Mouse (Mus musculus): ENCODE results near the gene Ace. TPM values are rescaled to one million over a fixed set of nuclear protein-coding genes. Genes with fewer than 3 reads are reported as not detected.

Gene Ace
- 0.15 to 0.25 TPM (median 0.18 TPM) in 3 of 4 replicates, not detected in the other for total RNA-seq (2023)

DNA sequence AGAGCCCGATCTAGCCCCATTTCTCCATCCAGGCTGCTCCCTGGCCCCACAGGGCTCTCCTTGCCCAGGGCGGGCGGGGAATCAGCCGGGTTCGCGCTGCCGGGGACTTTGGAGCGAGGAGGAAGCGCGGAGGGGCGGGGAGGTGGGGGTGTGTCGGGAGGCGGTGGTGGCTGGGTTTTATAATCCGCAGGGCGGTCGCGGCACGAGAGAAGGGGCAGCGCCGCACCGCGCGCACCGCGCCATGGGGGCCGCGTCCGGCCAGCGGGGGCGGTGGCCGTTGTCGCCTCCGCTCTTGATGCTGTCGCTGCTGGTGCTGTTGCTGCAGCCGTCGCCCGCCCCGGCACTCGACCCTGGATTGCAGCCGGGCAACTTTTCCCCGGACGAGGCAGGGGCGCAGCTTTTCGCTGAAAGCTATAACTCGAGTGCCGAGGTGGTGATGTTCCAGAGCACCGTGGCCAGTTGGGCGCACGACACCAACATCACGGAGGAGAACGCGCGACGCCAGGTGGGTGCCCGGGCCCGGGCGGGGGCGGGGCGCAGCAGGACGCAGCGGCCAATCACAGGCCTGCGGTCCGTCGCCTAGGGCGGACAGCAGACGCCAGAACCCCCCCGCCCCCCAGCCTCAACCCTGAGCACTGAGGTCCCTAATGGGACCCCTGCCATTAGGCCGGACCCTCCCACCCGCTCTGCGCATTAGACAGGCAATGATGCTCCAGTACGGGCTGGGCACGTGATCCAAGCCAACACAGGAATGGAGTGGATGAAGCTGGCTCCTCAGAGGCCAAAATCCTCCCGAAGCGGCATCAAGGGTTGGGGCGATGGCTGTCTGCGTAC is at the start of gene Ace:
Gene Ace (plus strand): TSS at position 205 of the 834 bp plus-strand sequence.

DNA sequence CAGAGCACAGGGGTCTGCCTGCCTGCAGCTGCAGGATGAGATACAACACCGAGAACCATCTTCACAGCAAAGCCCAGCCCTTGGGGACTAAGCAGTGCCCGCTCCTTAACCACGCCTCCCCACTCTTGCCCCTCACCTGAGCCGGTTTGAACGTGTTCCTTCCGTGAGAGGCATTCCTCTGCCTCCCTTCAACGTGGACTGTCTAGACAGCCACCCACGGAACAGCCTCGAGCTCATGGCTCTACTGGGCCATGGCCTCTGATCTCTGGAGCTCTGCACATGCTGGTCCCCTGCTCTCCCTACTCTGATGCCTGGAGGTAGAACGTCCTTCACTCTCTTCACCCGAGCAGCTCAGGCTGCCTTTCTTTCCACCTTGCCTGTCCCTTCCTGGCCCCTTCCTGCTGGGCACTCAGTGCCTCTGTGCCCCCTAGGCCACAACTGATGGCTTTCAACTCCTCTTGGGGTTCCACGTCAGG is 14.8 kb upstream of the Ace start, which contains the start of gene Cyb561:
Gene Cyb561 (minus strand): TSS at position 426 of the 476 bp plus-strand sequence.

DNA sequence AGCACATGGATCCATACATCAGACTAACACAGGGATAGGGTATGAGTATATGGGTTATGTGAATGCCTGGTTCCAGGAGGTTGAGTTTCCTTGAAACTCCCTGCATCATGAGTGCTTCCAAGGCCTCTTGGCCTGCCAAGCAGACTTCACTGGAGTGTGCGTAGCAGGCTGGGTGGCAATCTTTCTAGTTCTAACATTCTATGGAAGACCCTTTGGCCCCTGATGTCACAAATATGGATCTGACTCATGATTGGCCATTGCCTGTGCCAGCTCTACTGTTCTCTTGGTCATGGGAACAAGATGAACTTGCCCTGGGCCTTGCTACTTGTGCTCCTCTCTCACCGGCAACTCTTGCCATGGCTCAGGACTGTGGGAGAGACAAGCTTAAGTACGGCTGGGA is 26.6 kb downstream of the Ace start, which contains the start of gene Ace3:
Gene Ace3 (plus strand): TSS at position 301 of the 400 bp plus-strand sequence.

DNA sequence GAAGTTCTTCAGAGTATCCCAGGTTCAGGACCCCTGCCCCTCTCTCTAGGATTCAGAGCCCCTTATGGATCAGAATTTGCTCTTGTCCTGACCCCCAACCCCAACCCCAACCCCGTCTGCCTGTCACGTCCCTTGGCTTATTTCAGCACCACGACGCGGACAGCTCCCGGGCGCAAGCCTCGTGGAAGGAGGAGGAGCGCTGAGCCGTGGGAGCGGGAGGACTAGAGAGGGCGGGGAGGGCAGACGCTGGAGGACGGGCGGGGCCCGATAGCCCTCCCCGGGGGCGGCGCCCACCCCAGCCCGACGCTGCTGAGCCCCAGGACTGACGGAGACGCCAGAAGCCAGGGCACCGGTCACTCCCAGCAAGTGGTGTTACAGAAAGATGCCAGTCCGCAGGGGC is 40.1 kb downstream of the Ace start, which contains the start of gene Kcnh6:
Gene Kcnh6 (plus strand): TSS at position 304 of the 400 bp plus-strand sequence.

DNA sequence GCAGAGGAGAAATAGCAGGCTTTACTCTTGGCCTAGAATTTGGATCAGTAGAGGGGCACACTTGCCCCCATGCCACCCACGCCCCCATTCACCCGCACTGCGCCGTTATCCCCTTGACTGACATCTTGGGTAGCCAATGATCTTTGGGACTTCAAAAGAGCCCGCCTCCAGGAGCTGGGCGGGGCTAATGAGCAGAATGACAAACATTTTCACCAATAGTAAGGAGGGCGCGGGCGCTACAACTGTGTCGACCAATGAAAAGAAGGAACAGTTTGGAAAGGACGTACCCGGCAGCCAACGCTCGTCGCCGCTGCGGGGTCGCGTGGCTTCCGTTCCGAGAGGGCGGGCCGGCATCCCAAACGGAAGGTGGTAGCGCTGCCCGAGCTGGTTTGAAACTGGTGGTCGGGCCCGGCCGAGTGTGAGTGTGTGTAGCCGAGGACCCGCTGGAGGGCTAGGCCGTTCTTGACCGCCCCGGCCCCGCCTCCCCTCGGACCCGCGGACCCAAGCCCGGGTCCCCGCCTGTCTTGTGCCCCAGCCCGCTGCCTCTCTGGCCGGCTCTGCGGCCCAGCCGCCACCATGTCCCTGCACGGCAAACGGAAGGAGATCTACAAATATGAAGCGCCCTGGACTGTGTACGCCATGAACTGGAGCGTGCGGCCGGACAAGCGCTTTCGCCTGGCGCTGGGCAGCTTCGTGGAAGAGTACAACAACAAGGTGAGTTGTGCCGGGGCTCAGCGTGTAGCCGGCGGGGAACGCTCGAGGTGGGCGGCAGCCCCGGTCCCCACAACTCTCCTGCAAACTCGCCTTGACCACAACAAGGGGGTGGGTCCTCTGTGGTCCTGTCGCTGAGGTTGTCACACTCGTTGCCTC is 69.0 kb downstream of the Ace start, which contains the start of gene Dcaf7:
Gene Dcaf7 (plus strand): TSS at position 325 of the 870 bp plus-strand sequence.

Other genes with a start within 250 kb of the Ace start
- 0.39 TPM in 1 of 4 replicates, not detected in the others for gene Cyb561, start 14.6 kb upstream of the Ace start, total RNA-seq (2023)
- not detected in 4 replicates for gene Ace3, start 26.7 kb downstream of the Ace start, total RNA-seq (2023)
- gene Kcnh6, start 40.2 kb downstream of the Ace start, total RNA-seq (2023): 0.16 to 0.35 TPM (median 0.21 TPM) in 3 of 4 replicates, not detected in the other
- gene Dcaf7, start 68.9 kb downstream of the Ace start, total RNA-seq (2023): 68.4 to 70.5 TPM (median 68.9 TPM) in 4 replicates
- gene Taco1, start 98.1 kb downstream of the Ace start, total RNA-seq (2023): 6.9 to 9.6 TPM (median 8.7 TPM) in 4 replicates
- gene Map3k3, start 116.7 kb downstream of the Ace start, total RNA-seq (2023): 123 to 133 TPM (median 131 TPM) in 4 replicates
- gene Gm10840, start 192.9 kb downstream of the Ace start, total RNA-seq (2023): 6.0 to 12.4 TPM (median 8.7 TPM) in 4 replicates
- gene Limd2, start 192.9 kb downstream of the Ace start, total RNA-seq (2023): 449 to 469 TPM (median 459 TPM) in 4 replicates
- gene Strada, start 234.2 kb downstream of the Ace start, total RNA-seq (2023): 40.6 to 45.5 TPM (median 44.0 TPM) in 4 replicates
- gene Ccdc47, start 248.4 kb downstream of the Ace start, total RNA-seq (2023): 34.5 to 46.0 TPM (median 40.2 TPM) in 4 replicates
- 62.9 to 70.1 TPM (median 66.8 TPM) in 4 replicates for gene Ddx42, start 249.0 kb downstream of the Ace start, total RNA-seq (2023)

Data from B cell, adult 62 days (primary cell).